Comparison of ENCODE assay signal across 15 mouse cellular contexts in the genomic region with DNA sequence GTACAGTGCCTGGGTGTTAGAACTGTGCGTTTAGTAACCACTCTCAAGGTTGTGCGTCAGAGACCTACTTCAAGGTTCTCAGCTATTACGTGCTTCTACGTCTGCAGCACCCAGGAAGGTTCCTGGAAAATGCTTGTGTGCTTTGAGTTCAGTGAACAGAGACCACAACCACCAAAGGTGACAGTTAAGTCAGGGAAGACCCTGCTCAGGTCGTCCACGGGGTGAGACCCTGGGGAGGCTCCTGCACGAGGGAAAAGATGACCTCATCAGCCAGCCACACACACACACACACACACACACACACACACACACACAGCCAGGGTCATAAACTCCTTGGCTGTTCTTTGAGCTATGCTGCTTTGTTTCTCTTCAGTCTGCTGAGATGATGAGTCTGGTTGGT. TPM values are rescaled to one million over a fixed set of nuclear protein-coding genes. Genes with fewer than 3 reads are reported as not detected.
"Had no signal": no experiment of that assay in that cellular context is flagged by ENCODE, and none has a peak within 500 bp of the region (broad histone marks: within the 10 kb centered on the region; RNA-seq: fewer than 3 reads in every experiment).

No protein-coding gene starts in this region.

- DNase-seq: gastrocnemius, adult 2 months; gastrocnemius, postnatal 10 days; gastrocnemius, postnatal 25 days; heart, adult 2 months; heart, postnatal 14 days; heart, postnatal 4 days; kidney, adult 18-20 months; kidney, adult 8-10 months; kidney, postnatal 10 days; kidney, postnatal 25 days; kidney, postnatal 4 days; liver; liver, embryonic 13.5 days; liver, postnatal 0 days had no signal

RNA-seq across cellular contexts. Expression of a gene that starts 59.1 kb away (rescaled TPM):
- total RNA-seq: left cerebral cortex, postnatal 36 days had no signal
